Mouse (Mus musculus) liver, adult 2 months (tissue): Measurements from ENCODE around the gene Asprv1.

Experiments used
- CTCF ChIP-seq: fragments of 200-500 bp; IDR thresholded peaks from 2 replicates; pipeline ENCODE4 v1.5.1; 2011; ENCODE audit warnings: low read depth, low read length, control low read depth
- POLR2A ChIP-seq: fragments of 200-500 bp; IDR thresholded peaks from 2 replicates; pipeline ENCODE4 v1.6.1; 2011; ENCODE audit warnings: low read length, control low read depth; ENCODE audit not compliant: insufficient read depth; ENCODE audit errors: extremely low read depth

GRCm38 (mm10) chr6:86586070-86586469 lies 41.9 kb upstream of the Asprv1 start:
- TF ChIP-seq POLR2A, result no peak
- no peak for TF ChIP-seq CTCF
